Mouse (Mus musculus): Measurements from ENCODE around the gene Rae1.

Rae1 gene

DNA sequence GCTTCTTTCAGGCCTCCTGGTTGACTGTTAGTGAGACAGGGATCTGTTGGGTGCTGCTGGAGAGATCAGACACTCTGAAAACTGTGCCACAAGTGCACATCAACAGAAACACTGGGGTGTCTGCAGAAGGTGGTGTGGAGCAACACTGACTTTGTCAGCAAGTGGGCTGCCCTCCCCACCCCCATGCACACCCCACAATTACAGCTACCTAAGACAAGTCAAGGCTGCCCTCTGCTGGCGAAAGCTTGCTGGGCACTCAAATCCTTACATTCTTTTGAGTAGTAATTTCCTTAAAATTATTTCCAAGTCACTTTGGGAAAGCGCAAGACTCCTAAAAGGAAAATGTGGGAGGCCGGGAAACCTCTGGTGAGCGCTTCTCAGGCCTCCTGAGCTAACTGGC is 3.7 kb upstream of the Rae1 start:
- DNase-seq (ENCODE audit: low read depth, low spot score), result peak; percentile 23

DNA sequence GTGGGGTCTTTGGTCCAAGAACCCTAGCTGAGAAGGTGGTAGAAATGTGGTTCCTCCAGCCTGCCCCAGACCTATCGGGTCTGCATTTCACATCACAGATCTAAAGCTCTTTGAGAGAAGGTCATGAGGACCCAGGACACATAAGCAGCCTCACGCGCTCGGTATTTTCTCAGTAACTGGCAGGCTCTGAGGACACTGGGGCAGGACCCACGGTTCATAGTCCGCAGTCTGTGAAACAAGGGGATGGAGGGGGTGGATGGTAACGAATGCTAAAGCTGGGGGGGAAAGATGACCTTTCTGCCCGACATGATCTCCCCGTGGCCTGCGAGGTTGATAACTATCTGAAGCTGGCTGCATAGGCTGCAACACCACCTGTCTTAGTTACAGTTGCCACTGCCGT is 2.2 kb upstream of the Rae1 start:
- no peak for DNase-seq (ENCODE audit: low read depth, low spot score)

DNA sequence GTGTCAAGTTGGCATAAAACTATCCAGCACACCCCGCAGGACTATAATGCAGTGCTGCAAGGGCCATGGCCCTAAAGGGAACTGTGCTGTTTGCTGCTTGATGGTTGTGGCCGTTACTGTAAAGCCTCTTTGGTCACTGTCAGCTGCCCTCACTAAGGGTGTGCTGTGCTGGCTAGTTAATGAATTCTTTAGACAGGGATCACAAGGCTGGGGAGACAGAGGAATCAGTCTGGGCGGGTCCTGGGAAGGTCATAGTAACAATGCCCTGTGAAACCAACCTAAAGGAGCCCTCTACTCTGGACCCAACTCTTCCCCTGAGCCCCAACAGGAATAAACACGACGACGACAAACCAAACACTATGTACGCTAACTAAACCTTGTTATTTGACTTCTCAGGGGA is 1.4 kb upstream of the Rae1 start:
- DNase-seq (ENCODE audit: low read depth, low spot score), result no peak

DNA sequence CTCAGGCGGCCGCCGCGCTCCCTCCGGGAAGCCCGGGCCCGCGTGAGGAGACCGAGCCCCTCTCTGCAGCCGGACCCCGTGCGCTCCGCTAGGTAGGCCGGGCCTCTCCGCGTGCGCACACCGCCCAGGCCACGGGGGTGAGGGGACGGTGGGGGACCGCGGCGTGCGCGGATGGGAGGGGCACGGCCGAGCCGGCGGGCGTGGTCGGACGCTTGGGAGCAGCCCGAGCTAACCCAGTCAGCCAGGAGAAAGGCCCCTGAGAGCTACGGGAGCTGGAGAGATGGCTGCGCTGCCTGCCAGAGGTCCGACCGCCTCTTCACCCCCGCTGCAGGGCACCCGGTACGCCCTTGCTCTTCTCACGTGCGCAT is 352 bp downstream of the Rae1 start:
- no peak for DNase-seq (ENCODE audit: low read depth, low spot score)

DNA sequence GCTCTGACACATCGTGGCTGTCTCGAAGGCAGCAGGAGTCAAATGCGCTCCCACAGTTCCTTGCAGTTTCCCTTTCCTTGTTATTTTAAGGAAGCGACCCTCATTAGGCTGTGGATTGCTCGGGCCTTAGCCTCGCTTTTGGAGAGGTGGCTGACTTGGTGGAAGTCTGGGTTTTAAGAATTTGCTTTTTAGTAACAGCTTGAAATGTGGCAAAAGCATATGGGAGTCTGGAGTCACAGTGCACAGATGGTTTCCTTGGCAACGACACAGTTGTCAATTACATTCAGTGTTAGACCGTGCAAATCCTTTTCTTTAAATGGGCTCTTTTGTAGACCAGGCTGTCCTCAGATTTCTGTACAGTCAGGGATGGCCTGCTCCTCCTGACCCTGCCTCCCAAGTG is 1.0 kb downstream of the Rae1 start:
- no peak for DNase-seq (ENCODE audit: low read depth, low spot score)

DNA sequence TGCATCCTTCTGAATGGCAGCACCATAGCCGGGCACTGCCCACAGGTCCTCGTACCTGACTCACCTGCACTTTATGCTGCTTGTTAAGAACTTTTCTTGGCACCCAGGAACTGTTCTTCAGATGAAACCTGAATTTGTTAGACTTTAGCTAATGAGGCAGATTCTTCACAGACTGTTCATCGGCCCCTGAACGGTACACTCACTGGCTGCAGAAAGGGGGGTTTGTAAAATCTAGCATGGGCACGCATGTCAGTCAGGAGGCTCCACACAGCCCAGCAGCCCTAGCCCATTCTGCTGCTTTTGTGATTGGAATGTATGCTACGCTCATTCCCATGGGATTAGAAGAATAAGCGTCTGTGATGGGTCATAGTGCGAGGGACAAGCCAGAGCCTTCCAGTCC is 3.8 kb downstream of the Rae1 start:
- no peak for DNase-seq (ENCODE audit: low read depth, low spot score)

DNA sequence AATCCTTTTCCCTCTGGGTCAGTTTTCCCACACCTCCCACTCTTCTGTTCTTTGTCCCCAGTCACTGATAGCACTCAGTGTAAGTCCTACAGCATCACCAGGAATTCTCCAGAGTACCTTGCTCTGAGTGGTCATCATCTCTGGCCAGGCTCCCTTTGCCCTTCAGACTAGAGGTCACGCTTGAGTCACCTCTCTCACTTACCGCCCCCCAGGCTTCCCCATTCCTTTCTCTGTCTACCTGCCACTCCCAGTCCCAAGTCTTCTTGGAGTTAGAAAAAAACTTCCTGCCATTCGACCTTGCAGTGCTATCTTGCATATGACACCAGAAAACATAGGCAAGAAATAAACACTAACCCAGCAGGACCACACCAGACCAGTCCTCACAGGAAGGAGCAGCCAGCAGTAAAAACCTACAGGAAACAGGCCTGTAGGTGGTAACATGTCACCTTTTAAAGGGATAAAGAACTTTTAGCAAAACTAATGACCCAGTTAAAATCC is 10.4 kb downstream of the Rae1 start:
- no peak for DNase-seq (ENCODE audit: low read depth, low spot score)

DNA sequence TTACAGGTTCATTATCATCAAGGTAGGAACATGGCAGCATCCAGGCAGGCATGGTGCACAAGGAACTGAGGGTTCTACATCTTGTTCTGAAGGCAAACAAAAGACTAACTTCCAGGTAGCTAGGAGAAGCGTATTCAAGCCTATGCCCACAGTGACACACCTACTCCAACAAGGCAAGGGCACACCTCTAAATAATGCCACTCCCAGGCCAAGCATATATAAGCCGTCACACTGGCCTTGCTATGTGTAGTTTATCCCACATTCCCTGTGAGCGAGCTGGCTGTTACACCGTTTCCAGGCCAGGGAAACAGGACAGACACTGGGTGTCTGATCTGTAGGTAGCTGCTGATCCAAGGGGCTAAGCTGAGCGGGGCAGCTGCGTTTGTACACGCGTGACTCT is 11.5 kb downstream of the Rae1 start:
- DNase-seq (ENCODE audit: low read depth, low spot score), result no peak

DNA sequence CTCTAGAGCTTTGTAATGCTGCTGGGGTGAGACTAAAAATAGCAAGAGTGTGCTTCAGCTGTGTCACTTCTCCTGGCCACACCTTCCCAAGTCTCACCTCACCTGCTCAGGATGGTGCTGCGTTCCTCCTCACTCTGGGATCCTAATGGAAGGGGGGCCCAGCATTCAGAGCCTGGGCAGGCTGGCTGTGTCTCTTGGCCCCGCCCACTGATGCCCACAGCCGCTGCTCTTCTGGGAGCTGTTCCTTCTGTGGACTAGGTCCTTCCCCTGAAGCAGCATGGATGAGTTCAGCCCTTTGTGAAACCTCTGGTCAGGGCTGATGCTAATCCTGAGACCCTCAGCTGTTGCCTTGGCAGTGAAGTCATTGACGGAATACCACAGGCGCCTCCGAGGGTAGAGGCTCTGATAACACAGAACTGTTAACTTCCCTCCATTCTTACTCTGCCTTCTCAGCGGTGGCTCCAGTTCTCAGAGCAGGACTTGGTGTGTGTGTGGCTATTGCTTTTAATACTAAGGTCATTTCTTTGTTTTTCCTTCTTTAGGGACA is 14.9 kb downstream of the Rae1 start:
- DNase-seq (ENCODE audit: low read depth, low spot score), result no peak

DNA sequence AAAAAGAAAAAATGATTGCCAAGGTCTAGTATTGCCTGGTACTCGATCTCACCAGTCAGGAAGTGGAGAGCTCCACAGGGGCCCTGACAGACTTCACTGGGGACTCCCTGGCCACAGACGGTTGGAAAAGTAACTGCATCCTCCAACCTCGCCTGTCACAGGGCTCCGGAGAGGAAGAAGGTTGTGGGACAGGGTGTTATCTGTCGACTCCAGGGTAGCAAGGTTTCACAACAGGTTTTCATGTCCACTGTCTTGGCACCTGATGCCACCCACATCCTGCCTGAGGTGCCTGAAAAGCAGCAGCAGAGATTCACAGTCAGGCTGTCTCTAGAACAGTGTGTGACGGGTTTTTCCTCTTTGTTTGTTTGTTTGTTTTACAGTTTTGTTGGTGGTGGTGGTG is 18.0 kb downstream of the Rae1 start:
- no peak for DNase-seq (ENCODE audit: low read depth, low spot score)

DNA sequence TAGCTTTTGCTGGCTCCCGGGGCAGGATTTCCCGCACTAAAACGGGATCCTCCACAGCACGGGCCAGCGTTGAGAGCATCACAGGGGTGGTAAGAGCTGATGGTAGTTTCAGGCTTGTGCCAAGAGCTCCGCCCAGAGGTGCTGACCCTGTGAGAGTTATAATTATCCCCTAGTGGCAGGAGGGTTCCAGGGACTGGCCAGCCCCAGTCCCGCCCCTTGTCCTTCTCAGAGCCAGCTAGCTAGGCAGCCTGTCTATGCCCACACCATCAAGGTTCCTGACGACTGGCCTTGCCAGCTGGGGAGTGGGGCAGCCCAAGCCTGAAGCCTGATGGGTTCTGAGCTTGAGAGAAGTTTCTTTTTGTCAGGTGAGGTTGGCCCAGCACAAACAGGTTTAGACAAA is 18.7 kb downstream of the Rae1 start:
- DNase-seq (ENCODE audit: low read depth, low spot score), result no peak

DNA sequence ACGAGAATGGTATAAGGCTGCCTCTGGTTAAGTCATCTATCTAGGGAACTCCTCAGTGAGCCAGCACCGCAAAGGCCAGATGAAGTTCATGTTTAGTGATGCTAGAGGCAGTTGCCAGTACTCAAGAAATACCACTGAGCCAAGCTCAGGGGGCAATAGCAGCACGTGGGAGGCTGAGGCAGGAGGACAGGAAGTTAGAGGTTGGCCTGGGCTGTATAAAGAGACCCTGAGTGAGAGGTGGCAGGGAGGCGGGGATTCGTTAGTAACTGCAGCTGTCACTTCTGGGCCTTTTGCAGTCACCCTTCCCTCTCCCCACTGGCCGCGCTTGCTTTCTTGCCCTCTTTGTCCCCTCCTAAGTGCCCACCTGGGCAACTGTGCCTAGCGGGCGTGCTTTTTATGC is 19.4 kb downstream of the Rae1 start:
- DNase-seq (ENCODE audit: low read depth, low spot score), result no peak

DNA sequence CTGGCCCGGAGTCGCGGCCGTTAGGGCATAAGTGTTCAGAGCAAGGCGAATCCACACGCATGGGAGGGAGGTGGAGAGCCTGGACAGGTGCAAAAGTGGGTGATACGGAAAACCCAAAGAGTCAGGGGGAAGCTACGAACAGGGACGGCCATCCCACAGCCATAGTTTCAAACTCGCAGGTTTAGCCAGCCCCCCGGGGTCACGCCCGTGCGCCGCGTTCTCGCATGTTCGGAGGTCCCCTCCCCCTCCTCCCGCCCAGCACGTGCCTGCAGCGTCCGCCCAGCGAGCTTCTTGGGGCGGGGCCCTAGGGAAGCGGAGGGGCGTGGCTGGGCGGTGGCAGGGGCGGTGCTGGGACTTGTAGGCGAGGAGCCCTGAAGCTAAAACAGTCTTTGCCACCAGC is 19.9 kb downstream of the Rae1 start:
- peak; percentile 63 for DNase-seq (ENCODE audit: low read depth, low spot score)

DNA sequence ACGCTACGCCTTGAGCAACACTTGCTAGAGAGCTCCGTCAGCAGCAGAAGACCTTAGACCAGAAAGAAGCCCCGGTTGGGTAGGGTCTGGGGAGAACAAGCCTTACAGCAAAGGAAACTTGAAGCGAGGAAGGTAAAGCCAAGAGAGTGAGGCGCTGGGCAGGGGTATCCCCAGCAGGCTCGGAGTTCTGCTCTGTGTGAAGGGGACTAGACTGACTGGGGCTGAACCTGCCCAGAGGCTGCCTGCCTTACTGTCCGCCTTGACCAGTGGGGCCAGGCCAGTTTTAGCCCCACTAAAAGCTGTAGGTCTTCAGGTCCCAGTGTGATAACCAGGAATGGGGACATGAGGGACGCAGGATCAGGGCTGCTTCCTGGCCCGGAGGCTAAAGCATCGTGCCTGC is 20.5 kb downstream of the Rae1 start, which contains the start of gene Rbm38:
Gene Rbm38, plus strand, starts transcription at position 69 of the 400 bp plus-strand sequence.
- no peak for DNase-seq (ENCODE audit: low read depth, low spot score)

DNA sequence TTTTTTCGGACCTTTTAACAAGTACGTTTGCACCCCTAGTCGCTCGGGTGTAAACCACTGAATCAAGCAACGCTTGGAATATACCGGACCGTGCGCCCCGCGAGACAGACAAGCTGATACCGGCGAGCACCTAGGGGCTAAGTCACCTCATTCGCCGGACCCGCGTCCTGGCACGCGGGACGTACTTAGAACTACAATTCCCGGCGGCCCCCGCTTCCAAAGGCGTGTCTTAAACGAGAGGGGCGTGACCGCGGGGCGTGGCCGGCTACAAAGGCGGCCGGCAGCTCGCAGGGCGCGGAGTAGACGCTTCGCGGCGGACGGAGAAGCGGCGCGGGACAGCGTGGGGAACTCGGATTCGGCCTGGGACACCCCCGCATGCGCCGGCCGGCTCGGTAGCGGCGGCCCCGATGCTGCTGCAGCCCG is 21.7 kb downstream of the Rae1 start:
- peak; percentile 75 for DNase-seq (ENCODE audit: low read depth, low spot score)

DNA sequence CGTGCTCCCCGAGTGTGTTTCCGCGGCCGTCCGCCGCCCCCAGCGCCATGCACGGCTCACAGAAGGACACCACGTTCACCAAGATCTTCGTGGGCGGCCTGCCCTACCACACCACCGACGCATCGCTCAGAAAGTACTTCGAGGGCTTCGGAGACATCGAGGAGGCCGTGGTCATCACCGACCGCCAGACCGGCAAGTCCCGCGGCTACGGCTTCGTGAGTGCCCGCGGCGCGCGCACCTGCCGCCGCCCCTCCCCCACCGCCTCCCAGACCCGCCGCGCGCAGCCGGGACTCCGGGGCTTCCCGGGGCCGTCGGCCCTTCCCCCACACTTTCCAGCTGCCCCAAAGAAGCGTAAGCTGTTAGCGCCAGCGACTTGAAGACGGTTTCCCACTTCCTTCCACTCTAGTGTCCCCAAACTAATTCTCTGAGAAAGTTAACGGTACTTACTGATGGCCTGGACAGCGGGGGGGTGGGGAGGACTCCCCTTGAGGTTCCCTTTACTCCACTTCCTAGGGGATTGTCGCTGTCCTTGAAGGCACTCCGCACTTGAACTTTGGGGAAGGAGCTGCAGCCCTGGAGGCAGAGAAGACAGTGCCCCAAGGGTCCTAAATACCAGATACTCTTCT is 22.3 kb downstream of the Rae1 start:
- DNase-seq (ENCODE audit: low read depth, low spot score), result no peak

DNA sequence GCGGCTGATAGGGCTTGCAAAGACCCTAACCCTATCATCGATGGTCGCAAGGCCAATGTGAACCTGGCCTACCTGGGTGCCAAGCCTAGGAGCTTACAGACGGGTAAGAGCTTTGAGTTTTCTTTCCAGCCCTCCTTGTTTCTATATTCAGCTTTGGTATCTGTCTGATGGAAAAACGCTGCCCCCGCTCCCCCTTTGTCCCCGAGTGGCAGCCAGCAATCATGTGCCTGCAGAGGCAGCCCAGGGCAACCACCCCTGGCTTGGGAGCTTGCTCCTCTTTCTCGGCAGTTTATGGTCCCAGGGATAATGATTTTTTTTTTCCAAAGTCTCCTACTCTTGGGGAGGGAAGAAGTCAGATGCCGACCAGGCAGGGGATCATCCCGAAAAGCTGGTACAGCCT is 22.9 kb downstream of the Rae1 start:
- no peak for DNase-seq (ENCODE audit: low read depth, low spot score)

DNA sequence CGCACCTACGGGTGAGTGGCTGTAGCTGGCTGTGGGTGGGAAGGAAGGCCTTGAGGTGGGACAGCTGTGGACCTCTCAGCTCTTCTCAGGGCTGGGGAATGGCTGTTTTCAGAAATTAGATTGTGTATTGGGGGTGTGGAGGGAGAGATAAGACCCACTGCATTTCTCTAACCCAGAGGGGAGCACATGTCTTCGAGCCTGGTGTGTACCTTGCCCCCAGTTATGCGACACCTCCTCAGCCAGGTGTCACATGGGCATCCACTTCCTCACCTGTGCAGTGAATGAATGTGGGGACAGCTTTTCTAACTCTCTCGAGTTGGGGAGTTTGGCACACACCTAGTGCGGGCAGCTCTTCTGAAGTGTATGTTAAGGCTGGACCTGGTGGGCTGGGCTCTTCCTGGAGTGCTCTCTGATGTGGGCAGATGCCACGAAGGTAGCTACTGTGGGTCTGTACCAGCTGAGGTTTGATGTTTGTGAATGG is 23.5 kb downstream of the Rae1 start:
- no peak for DNase-seq (ENCODE audit: low read depth, low spot score)

DNA sequence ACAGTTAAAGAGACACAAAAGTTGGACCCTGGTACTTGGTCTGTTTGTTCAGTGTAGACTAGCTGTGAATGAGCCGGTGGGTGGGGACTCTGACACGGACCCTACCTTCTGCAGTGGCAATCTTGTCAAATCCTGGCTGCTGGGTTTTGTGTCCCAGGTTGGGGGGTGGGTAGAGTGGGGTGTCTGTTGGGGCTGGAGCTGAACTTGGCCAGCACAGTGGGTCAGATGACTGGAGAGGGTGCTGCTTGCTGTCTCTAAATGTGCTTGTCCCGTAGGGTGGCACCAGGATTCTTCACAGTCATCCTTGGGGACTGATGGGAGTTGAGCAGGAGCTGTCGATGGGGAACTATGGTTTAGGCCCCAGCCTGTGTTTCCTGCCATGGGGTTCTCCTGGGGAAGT is 24.0 kb downstream of the Rae1 start:
- DNase-seq (ENCODE audit: low read depth, low spot score), result no peak

DNA sequence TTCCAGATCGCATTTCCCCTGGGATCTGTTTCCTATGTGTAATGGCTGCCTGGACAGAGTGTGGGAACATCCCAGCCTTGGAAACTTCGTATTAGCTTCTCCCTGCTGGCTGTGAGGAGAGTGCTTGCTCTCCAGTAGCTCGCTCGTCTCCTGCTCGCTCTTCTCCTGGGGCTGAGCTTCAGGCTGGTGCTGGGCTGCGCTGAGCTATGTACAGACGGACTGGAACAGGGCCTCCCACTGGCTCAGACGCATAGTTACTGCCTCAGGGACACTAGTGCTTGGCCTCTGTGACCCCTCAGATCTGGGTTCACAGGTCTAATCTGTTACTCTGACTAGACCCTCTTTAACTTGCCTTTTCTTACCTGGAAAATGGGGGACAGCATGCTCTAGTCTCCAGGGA is 24.5 kb downstream of the Rae1 start:
- DNase-seq (ENCODE audit: low read depth, low spot score), result no peak

DNA sequence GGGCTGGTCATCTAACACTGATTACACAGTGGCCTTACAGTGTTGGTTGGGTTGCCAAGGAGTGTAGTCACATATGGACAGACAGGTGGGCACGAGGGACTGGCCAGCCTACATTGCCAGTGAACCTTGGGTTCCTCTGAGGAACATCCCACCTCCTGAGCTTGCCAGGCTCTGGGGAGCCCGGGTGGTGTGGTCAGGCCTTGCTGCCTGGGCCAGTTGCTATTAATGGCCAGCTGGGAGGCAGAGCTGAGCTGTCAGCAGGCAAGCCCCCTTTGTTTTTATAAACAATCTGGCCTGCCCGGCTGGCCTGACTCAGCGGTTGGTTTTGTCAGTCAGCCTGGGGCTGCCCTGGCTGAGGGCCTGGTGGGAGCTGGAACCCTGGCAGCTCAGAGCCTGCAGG is 25.0 kb downstream of the Rae1 start:
- no peak for DNase-seq (ENCODE audit: low read depth, low spot score)

DNA sequence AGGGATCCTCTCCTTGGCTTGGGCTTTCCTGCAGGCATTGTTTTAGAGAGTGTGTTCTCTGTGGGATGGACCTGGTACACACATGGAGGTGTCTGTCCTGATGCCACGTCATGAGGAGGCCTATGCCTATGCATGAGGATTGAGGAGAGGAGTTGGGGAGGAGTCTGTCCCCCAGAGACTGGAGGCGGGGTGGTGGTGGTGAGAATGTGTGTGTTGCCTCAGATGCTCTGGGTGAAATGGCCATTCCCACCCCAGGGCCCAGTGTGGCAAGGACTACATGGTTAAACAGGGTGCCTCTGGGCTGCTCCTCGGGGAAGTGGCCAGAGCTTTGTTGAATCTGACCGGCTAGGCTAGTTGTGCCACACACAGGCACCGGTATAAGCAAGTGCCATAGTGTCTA is 26.4 kb downstream of the Rae1 start:
- DNase-seq (ENCODE audit: low read depth, low spot score), result no peak

DNA sequence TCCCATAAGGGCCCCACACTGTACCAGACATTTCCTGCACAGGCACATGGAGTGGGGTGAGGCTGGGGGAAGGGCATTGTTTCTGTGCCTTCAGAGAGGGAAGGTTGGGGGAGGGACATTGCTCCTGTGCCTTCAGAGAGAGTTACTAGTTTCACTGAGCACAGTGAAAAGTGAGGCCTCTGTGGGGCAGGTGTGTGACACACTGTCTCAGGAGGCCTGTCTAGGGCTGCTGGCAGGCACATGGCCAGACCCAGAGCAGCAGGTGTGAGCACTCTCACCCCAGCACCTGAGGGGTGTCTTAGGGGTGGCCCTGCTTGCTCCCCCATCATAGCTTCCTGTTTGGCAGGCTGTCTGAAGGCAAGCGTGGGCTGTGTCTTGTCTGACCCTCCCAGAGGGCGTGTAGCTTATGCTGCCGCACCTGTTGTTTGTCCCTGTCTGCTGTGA is 26.8 kb downstream of the Rae1 start:
- no peak for DNase-seq (ENCODE audit: low read depth, low spot score)
